Mouse (Mus musculus) layer of hippocampus, adult 18-20 months (tissue): ENCODE data around the gene Gpx8. TPM values are rescaled to one million over a fixed set of nuclear protein-coding genes. Genes with fewer than 3 reads are reported as not detected.
A peak's percentile ranks its signal among the peaks of the same experiment; 100 is the strongest.

Experiments
- DNase-seq, 2 experiments: peaks; one replicate each; pipeline ENCODE4 v3.0.0; 2022; ENCODE audit warnings: low spot score in 2 of 2
- long read RNA-seq: library from polyadenylated mRNA; stranded (forward); transcript quantifications from one replicate; pipeline ENCODE4 v2.0.0, GENCODE M21; 2021
- total RNA-seq, 2 experiments: library from RNA; stranded (reverse); gene quantifications; 2 replicates each; pipeline ENCODE4 v1.2.3; 2021

The Gpx8 gene
- 1 to 10 TPM; 3.9 to 5.0 TPM for total RNA-seq
- long read RNA-seq, transcript Gpx8-201 (3 exons, 1,042 nt) = major isoform, 5 of 6 reads
- long read RNA-seq, partial matches to known transcripts = 0 of 6 reads
- long read RNA-seq, other reads (novel, unspliced or antisense) = 1 of 6 reads

GRCm38 (mm10) chr13:113046211-113046883 is at the start of gene Gpx8:
TSS of gene Gpx8 (minus strand) at chr13:113046410.
- peak in 1 of 2 experiments; percentile 56 for DNase-seq

GRCm38 (mm10) chr13:113094618-113095017 is 48.4 kb upstream of the Gpx8 start:
- DNase-seq = no peak

DNA sequence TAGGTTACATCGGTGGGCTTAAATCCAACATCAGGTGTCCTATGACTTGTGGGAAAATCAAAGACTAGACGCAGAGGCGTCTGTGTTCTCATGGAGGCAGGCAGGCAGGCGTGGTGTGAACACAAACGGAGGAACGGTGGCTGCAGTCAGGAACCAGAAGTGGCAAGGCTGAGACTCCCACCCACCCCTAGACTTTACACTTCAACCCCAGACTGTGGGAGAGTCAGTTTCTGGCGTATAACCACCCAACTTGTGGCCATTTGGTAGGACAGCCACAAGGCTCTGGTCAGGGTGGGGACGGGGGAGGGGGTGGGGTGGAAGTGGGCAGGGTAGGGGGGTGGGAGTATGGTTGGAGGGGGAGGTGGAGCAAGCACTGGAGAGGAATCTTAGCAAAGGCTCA is 44.3 kb upstream of the Gpx8 start:
- no peak for DNase-seq

GRCm38 (mm10) chr13:113087226-113088017 is 41.2 kb upstream of the Gpx8 start:
- DNase-seq = no peak

DNA sequence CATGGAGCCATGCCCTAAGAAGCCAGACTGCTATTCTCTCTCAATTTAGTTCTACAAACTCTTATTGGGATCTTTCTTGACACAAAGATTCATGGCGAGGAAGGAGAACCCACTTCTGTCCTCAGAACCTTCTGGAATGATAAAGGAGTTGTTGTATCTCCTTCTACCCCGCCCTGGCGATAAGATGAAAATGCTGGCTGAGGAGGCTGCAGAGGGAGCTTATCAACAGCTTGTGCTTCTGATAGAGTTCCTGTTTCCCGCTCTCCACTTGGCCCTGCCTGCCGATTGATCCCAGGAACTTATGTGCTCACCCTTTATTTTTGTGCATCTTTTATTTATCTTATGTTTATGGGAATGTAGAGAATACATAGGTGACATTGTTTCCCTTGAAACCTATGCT is 38.5 kb upstream of the Gpx8 start:
- DNase-seq = no peak

GRCm38 (mm10) chr13:113082101-113082500 is 35.9 kb upstream of the Gpx8 start:
- no peak for DNase-seq

- DNase-seq = no peak
These were observed 32.8 kb upstream of the Gpx8 start for GRCm38 (mm10) chr13:113079021-113079420.

GRCm38 (mm10) chr13:113064542-113064941 is 18.3 kb upstream of the Gpx8 start:
- DNase-seq = no peak

GRCm38 (mm10) chr13:113061746-113062145 is 15.5 kb upstream of the Gpx8 start:
- no peak for DNase-seq

DNA sequence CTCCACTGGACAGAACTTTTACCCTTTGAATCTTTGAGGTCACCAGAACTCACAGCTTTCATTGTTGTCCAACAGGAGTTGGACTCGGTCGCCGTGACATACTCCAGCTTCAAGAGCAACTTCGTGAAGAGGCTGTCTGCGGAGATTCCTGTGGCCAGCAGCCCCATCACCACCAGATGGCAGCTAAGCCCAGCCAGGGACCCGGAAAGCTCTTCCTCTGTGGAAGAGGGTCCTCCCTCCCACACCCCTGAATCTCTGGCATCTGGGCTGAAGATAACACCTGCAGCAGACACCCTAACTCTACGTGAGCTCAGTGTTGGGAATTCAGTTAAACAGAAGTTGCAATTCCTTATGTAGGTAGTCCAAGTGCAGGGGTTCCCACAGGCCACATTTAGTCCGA is 9.6 kb upstream of the Gpx8 start:
- DNase-seq = no peak

- no peak for DNase-seq
These were observed 8.0 kb upstream of the Gpx8 start for GRCm38 (mm10) chr13:113054230-113054629.

- DNase-seq = no peak
These were observed 1.4 kb upstream of the Gpx8 start for GRCm38 (mm10) chr13:113047647-113048046.

GRCm38 (mm10) chr13:113047018-113047417 is 808 bp upstream of the Gpx8 start:
- no peak for DNase-seq

DNA sequence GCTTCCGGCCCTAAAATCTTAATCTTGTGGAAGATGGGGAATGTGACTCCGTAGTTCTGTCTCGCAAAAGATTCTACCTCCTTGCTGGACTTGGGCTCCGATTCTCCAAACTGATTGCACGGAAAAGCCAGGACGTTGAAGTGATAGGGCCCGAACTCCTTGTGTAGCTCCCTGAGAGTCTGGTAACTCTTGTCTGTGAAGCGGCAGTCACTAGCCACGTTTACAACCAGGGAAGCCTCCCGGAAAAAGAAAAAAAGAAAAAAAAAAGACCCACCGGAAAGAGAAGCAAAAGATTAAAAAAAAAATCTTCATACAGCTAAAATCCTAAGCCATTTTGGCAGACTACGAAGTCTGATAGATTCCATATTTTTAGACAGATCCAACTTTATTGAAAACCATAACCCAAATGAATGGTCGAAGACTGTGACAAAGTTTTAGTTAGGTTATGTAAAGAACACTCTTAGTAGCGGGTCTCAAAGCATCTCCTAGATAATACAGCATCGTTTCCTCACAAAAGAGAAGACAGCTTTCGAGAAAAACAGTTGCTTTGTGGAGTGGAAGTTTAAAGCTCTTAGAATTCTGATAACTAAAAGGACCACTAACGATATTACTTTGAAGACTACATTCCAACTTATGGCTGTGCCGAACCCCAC is 626 bp downstream of the Gpx8 start:
- DNase-seq = no peak

DNA sequence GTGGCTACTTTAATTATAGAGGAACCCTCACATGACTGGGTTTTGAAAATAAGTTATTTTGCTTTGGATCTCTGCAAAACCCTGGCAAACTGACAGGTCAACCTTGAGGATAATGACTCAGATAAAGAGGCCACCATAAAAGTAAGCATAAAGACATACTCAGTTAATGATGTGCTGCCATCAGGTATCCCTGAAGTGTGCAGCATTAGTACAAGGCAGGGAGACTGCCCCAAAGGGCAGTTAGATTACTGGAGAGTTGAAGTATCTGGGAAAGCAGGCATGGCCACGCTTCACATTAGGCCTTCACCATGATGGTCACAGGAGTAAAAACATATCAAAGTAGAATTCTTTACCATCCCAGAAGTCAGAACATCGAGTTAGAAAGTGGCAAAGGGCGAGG is 1.3 kb downstream of the Gpx8 start:
- no peak for DNase-seq

DNA sequence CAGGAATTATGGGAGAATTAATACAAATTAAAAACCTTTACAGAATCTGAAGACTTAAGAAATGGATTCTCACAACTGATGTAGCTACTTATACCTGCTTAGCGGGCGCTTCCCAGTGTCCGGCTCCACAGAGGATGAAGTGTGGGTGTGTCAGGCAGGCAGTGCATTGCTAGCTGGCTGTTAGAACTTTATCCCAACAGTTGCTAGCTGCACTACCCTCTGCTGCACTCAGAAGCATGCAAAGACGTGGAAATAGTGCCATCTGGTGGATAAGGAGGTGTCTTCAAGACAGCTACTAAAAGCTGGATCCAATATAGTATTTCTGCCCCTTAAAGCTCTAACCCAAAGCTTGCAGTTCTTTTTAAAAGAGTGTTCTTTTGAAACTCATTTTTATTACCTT is 10.4 kb downstream of the Gpx8 start:
- DNase-seq = peak; percentile 59 to 87

DNA sequence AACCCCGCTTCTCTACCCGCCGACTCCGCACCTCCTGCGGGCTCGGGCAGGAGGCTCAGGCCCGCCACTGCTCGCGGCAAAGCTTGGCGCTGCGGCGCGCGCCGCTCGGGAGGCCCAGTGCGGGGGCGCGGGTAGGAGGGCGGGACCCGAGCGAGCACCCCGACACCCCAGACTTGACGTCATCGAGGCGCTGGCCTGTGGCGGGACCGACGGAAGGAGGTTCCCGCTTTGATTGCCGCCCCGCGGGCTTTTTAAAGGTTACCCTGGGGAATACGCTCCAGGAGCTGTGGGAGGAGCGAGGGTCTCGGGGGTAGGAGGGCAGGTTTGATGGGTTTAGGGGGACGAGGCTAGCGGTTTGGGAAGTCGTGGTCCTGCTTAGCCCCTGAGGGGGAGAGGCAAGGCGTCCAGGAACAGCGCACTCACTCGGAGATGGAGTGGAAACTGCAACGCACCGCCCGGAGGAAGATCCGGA is 11.2 kb downstream of the Gpx8 start, which contains the start of gene Cdc20b:
Gene Cdc20b (plus strand): TSS at position 162 of the 472 bp plus-strand sequence.
- DNase-seq = peak; percentile 14 to 47

- DNase-seq = no peak
These were observed 11.8 kb downstream of the Gpx8 start for GRCm38 (mm10) chr13:113034271-113034886.

DNA sequence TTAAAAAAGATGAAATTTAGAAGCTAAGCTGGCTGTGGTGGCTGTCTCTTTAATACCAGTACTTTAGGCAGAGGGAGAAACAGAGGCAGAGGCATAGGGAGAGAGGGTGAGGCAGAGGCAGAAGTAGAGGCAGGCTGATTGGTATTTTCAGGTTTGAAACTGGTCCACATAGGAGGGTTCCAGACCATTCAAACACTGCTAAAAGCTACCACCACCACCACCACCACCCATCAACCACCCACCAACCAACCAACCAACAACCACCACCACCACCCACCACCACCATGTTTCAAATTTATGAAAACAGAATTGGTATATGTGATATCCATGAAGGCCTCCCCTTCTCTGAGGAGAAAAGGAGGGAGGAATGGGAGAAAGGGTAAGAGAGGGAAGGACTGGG is 13.4 kb downstream of the Gpx8 start:
- DNase-seq = no peak

DNA sequence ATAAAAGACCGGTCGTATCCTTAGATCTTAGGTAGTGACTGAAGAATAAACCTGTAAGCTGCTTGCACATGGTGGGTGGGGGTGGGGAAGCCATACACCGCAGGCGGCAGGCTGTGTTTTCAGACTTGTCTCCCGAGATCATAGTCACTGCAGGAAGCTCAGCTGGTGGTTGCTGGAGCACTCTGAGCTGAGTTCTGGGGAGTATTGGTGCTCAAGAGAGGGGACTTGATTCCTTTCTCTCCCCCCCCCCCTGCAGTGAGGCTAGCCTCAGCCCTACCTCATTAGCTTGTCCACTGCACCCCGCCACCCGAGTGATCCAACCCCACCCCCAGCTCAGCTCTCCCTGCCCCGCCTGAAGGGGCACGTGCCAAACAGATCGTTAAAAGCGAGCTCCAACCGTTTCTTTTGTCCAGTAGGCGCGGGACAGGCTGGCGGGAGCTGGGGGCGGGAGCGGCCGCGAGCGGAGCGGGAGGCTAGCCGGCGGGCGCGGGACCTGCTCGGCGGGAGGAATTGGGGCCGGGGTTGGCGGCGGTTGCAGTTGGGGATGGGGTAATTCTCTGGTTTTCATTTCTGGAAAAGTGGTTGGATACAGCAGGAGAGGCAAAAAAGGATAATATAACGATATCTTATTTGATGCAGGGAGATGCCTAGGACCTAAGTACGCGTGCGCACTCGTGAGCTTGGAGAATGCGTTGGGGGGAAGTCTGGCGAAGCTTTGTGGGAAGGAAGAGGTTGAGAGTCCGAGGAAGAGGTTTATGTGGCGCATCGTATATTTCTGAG is 14.2 kb downstream of the Gpx8 start:
- DNase-seq = peak in 1 of 2 experiments; percentile 47
